Mouse (Mus musculus): ENCODE results near the gene Ltbp4.

Gene Ltbp4

GRCm38 (mm10) chr7:27330709-27331540, 6.6 kb downstream of the Ltbp4 start:
- in situ Hi-C loops (cut with MboI; ENCODE audit: unreplicated experiment in 2 of 2), result loop anchor here (5.0 to 10.0 kb wide), 4 partner anchors 164 to 1579 kb away; partner anchors contain the start of genes Hnrnpul1 (in 1 of the 2) and Prx (in 1 of the 2)

- in situ Hi-C loops (cut with MboI; ENCODE audit: unreplicated experiment in 2 of 2), result loop anchor here (5.0 to 10.0 kb wide), 4 partner anchors 165 to 1578 kb away; partner anchors contain the start of genes Hnrnpul1 (in 1 of the 2) and Prx (in 1 of the 2)
These were observed 7.5 kb downstream of the Ltbp4 start for GRCm38 (mm10) chr7:27329981-27330380.

GRCm38 (mm10) chr7:27329326-27329947, 8.1 kb downstream of the Ltbp4 start:
- in situ Hi-C loops (cut with MboI; ENCODE audit: unreplicated experiment in 2 of 2), result no loop called here

- in situ Hi-C loops (cut with MboI; ENCODE audit: unreplicated experiment in 2 of 2), result no loop called here
These were observed 8.8 kb downstream of the Ltbp4 start for GRCm38 (mm10) chr7:27328648-27329047.

GRCm38 (mm10) chr7:27328161-27328560, 9.3 kb downstream of the Ltbp4 start:
- in situ Hi-C loops (cut with MboI; ENCODE audit: unreplicated experiment in 2 of 2), result no loop called here

- in situ Hi-C loops (cut with MboI; ENCODE audit: unreplicated experiment in 2 of 2), result no loop called here
These were observed 10.0 kb downstream of the Ltbp4 start for GRCm38 (mm10) chr7:27327500-27327899.

GRCm38 (mm10) chr7:27326101-27326880, 11.2 kb downstream of the Ltbp4 start:
- in situ Hi-C loops (cut with MboI; ENCODE audit: unreplicated experiment in 2 of 2), result no loop called here

- in situ Hi-C loops (cut with MboI; ENCODE audit: unreplicated experiment in 2 of 2), result no loop called here
These were observed 11.8 kb downstream of the Ltbp4 start for GRCm38 (mm10) chr7:27325697-27326096.

GRCm38 (mm10) chr7:27324928-27325327, 12.6 kb downstream of the Ltbp4 start:
- in situ Hi-C loops (cut with MboI; ENCODE audit: unreplicated experiment in 2 of 2), result no loop called here

GRCm38 (mm10) chr7:27324161-27324560, 13.3 kb downstream of the Ltbp4 start:
- in situ Hi-C loops (cut with MboI; ENCODE audit: unreplicated experiment in 2 of 2), result no loop called here

- in situ Hi-C loops (cut with MboI; ENCODE audit: unreplicated experiment in 2 of 2), result no loop called here
These were observed 14.5 kb downstream of the Ltbp4 start for GRCm38 (mm10) chr7:27323001-27323400.

GRCm38 (mm10) chr7:27322291-27322690, 15.2 kb downstream of the Ltbp4 start:
- in situ Hi-C loops (cut with MboI; ENCODE audit: unreplicated experiment in 2 of 2), result no loop called here

- in situ Hi-C loops (cut with MboI; ENCODE audit: unreplicated experiment in 2 of 2), result no loop called here
These were observed 18.1 kb downstream of the Ltbp4 start for GRCm38 (mm10) chr7:27319411-27319810.

GRCm38 (mm10) chr7:27315958-27316357, 21.5 kb downstream of the Ltbp4 start:
- in situ Hi-C loops (cut with MboI; ENCODE audit: unreplicated experiment in 2 of 2), result no loop called here

- in situ Hi-C loops (cut with MboI; ENCODE audit: unreplicated experiment in 2 of 2), result no loop called here
These were observed 23.1 kb downstream of the Ltbp4 start for GRCm38 (mm10) chr7:27314393-27314792.

- in situ Hi-C loops (cut with MboI; ENCODE audit: unreplicated experiment in 2 of 2), result no loop called here
These were observed 25.7 kb downstream of the Ltbp4 start for GRCm38 (mm10) chr7:27311651-27312284.

GRCm38 (mm10) chr7:27310996-27311535, 26.4 kb downstream of the Ltbp4 start:
- in situ Hi-C loops (cut with MboI; ENCODE audit: unreplicated experiment in 2 of 2), result no loop called here

- in situ Hi-C loops (cut with MboI; ENCODE audit: unreplicated experiment in 2 of 2), result no loop called here
These were observed 27.2 kb downstream of the Ltbp4 start for GRCm38 (mm10) chr7:27310306-27310705.

- in situ Hi-C loops (cut with MboI; ENCODE audit: unreplicated experiment in 2 of 2), result loop anchor here in 1 of 2 experiments (10.0 kb wide), 1 partner anchor 535 kb away; no protein-coding TSS in a partner anchor
These were observed 27.7 kb downstream of the Ltbp4 start for GRCm38 (mm10) chr7:27309832-27310231.

Measured in v-Abl transformed pro-B cells (cell line).